Mouse (Mus musculus): Measurements from ENCODE around the gene Scamp4.

The Scamp4 gene

DNA sequence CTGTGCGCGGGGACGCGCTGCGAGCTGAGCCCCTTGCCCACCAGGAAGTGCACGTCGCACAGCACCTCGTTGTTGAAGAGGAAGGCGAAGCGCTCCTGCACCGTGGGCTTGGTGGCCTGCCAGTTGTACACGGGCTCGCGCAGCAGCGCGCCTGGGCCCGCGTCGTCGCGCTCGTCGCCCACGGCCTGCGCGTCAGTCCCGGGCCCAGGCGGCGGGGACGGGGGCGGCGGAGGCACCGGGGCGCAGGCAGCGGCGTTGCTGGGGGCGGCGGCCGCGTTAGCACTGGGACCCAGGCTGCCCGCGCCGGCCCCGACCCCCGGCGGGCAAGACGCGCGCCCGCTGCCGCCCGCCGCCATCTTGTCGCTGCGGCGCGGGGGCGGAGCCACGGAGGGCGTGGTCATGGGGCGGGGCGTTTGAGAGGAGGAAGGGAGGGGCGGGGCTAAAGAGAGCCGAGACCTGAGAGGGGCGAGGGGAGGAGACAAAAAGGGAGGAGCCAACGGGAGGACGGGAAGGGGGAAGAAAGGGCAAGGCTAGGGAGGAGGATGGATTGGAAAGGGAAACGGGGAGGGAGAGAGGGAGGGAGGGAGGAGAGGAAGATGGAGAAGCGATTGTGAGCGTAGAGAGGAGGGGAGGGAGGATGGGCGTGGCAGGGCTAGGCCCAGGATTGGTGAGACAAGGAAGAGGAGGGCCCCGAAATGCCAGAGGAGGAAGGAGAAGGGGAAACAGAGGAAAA is 53.6 kb downstream of the Scamp4 start:
- peak; percentile 94 to 97 for DNase-seq

DNA sequence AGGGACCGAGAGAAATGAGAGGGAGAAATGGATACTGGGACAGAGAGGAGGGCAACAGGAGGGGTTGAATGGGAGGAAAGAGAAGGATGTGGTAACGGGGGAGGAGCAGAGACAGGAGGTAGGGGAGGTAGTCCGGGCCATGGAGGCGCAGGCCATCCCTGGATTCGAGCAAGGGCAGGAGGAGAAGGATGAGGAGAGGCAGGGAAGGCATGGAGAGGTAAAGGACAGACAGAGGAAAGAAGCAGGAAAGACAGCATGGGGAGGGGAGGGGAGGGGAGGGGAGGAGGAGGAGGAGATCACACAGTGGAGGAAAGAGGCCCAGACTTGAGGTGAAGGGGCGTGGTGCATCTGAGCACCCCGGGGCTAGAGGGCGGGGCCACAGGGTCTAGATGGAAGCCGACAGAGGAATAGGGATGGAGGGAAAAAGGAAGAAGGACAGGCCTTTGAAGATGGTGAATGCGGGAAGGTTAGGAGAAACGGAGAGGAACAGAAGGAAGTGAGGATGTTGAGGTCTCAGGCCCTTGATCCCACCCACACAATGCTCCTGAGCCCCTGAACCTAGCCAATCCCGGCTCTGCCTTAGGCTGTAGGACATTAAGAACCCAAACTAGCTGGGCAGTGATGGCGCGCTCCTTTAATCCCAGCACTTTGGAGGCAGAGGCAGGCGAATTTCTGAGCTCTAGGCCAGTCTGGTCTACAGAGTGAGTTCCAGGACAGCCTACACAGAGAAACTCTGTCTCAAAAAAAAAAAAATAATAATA is 54.4 kb downstream of the Scamp4 start, which contains the start of gene Btbd2:
Btbd2 (minus strand) TSS at position 209 of the 761 bp plus-strand sequence.
- DNase-seq = peak in 1 of 2 experiments; percentile 69

DNA sequence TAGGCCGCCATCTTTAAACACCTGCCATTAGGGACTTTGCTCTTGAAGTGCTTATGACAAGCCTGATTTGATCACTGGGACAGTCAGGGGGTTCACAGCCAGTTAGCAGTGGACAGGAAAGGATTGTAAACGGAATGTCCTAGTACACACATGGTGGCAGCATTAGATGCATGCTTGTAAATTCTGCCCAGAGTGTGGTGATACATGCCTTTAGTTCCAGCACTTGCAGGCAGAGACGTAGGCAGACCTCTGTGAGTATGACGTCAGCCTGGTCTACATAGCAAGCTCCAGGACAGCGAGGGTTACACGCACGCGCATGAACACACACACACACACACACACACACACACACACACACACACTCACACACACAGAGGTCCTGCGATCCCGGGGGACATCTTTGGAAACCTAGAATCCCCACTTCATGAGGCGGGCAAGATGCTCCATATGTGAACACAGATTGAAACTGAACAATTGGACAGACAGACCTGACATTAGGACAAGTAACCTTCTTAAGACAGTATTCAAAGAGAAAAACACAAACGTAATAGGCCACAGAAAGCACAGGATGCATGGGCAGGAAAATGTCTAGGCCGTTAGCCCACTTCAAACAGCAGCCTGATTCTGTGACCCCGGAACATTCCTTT is 55.6 kb downstream of the Scamp4 start:
- DNase-seq = no peak

DNA sequence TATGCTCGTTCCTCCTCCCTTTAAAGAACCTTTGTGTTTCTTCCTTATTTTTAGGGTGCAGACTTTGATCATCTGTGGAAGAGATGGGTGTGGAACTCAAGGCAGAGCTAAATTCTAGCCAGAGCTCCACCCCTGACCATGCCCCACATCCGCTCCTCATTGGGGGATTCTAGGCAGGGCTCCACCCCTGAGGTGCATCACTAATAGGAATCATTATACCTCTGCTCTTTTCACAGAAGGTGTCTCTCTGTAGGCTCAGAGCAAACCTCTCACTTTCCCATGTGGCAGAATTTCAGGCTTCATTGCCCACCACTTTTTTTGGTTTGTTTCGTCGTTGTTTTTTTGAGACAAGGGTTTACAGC is 56.1 kb downstream of the Scamp4 start:
- DNase-seq = peak; percentile 53 to 60

DNA sequence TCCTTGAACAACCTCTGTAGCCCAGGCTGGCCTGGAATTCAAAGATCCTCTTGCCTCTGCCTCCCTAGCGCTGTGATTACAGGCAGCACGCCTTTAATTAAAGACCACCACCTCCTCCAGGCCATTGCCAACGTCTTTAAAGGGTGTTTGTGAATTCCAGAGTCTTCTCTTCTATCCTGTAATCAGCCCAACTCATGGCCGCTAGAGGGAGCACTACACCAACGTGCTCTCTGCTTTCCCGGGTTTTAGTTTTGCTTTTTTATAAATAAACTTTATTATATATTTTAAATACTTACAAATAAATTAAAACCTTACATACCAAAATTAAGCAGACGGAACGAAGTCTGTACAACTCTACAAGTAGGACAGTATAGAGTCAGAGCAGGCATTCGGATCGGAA is 56.5 kb downstream of the Scamp4 start:
- DNase-seq = peak; percentile 70 to 77

DNA sequence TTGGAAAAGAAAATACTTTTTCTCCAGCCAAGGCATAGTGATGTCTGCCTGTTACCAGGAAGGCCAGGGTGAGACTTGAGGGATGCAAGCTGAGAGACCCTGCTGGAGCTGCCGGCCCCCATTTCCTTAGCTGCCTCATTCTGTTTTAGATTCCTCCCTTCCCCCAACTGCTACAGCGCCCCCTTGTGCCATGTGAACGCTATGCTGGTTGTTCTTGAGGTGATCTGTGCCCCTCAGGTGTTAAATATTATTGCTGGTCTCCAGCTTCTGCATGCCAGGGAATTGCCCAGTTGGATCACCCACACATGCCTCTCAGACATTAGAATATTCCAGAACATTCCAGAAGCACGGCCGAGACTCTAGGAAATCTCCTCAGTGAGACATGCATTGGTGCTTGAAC is 58.5 kb downstream of the Scamp4 start:
- peak; percentile 82 to 84 for DNase-seq

DNA sequence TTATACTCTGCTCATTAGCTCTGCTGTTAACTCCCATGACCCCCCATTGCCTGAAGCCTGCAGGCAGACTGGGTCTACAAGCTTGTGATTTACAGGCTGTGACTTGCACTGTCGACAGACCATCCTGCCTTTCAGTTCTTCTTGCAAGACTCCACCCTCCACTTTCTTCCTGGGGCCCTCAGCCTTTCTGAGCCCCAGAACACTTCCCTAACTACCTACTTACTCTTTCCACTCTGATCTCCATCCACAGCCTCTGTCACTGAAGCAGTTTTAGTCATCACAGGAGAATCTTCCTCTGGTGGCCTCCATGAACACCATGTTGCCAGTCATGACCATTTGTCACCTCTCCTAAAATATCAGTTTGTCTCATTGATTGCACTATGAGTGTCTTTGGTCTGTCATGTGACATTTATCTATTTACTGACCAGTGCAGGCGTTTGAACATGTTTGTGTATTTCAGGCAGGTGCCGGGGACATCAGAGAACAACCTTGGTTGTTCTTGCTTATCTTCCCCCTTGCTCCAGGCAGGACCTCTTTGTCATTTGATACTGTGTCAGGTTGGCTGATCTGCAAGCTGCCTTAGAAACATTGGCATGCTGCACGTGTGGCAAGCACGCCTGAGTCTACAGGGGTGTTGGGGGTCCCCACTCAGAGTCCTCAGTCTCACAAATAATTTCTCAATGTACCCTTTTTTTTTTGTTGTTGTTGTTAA is 61.0 kb downstream of the Scamp4 start:
- DNase-seq = no peak

DNA sequence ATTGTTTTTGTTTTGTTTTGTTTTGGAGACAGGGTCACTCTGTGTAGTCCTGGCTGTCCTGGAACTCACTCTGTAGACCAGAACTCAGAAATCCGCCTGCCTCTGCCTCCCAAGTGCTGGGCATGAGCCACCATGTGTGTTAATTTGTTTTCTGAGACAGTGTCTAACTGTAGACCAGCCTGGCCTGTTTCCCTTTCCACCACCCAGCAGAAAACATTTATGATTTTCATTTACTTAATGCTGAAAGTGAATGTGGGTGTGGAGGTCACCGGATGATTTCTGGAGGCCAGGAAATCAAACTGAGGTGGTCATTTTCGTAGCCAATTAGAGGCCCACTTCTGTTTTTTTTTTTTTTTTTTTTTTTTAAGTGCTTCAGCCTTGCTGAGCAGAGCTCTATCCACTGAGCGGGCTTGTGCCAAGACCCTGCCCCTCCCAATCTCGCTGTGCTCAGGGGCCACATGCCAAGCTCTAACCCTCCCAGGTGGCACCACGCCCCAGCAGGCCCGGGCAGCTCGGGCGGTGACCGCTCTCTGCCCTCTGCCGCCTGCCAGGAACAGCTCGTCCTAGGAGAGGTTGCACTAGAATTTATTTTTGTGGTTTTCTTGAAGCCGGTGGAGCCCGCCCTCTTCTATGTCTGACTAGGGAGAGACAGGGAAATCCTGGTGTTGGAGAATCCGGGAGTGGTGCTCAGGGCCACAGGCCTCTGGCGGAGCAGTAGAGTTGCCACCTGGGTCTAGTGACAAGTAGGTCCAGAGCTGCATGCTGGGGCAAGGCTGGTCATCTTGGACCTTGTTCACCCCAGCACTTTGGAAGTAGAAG is 61.7 kb downstream of the Scamp4 start:
- no peak for DNase-seq

DNA sequence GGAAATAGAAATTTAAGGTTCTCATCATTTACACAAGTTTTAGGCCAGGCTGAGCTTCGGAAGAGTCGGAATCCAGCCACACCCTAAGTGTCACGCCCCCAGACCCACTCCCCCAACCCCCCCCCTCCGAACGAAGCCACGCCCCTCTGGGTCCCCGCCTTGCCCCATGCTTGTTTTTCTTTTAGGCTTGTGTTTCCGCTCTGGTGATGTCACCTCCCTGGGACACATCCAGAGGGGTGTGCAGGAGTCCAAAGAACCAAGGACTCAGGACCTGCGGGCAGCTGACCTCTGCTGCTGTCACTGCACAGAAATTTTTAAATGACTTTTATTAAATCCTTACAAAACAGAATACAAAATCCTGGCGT is 62.3 kb downstream of the Scamp4 start:
- DNase-seq = no peak
